Mouse (Mus musculus) intestine, postnatal 0 days (tissue): Measurements from ENCODE around the gene Lifr. TPM values are rescaled to one million over a fixed set of nuclear protein-coding genes. Genes with fewer than 3 reads are reported as not detected.

Experiments used
- ATAC-seq: fragments of 200-750 bp; cut with Nextera tagmentation; 2 replicates; pipeline ENCODE4 v1.8.0; 2017; ENCODE audit warnings: mild to moderate bottlenecking, moderate TSS enrichment, moderate library complexity
- H3K27ac ChIP-seq: fragments of 300-500 bp; sonication (generic); 2 replicates; pipeline ENCODE4 v1.5.1; 2014; ENCODE audit warnings: mild to moderate bottlenecking, low read depth, low read length, moderate library complexity
- H3K27me3 ChIP-seq: fragments of 300-500 bp; sonication (generic); replicated peaks from 2 replicates; pipeline ENCODE4 v1.6.1; 2014; ENCODE audit warnings: low read length, mixed read lengths; ENCODE audit not compliant: control insufficient read depth, insufficient read depth
- H3K36me3 ChIP-seq: fragments of 300-500 bp; sonication (generic); 2 replicates; pipeline ENCODE4 v1.6.1; 2014; ENCODE audit warnings: mild to moderate bottlenecking, moderate library complexity; ENCODE audit not compliant: control insufficient read depth, insufficient read depth
- H3K4me1 ChIP-seq: fragments of 300-500 bp; sonication (generic); replicated peaks from 2 replicates; pipeline ENCODE4 v1.6.1; 2014; ENCODE audit warnings: antibody characterized with exemption, low read length, mixed read lengths; ENCODE audit not compliant: control insufficient read depth, insufficient read depth
- H3K4me2 ChIP-seq: fragments of 300-500 bp; sonication (generic); replicated peaks from 2 replicates; pipeline ENCODE4 v1.6.1; 2014; ENCODE audit warnings: low read depth, mild to moderate bottlenecking, moderate library complexity
- H3K4me3 ChIP-seq: fragments of 300-500 bp; sonication (generic); 2 replicates; pipeline ENCODE4 v1.5.1; 2014; ENCODE audit warnings: low read depth, low read length
- H3K9ac ChIP-seq: fragments of 300-500 bp; sonication (generic); 2 replicates; pipeline ENCODE4 v1.6.1; 2014; ENCODE audit warnings: mild to moderate bottlenecking, low read depth, low read length
- H3K9me3 ChIP-seq: fragments of 300-500 bp; sonication (generic); 2 replicates; pipeline ENCODE4 v1.6.1; 2016; ENCODE audit warnings: mixed run types; ENCODE audit not compliant: control insufficient read depth
- CTCF ChIP-seq: sonication (generic); IDR thresholded peaks from 2 replicates; pipeline ENCODE4 v1.5.1; 2016; ENCODE audit warnings: low read depth, mild to moderate bottlenecking, control low read depth, antibody characterized with exemption, moderate library complexity
- WGBS: fragments of 180-500 bp; shearing (Covaris S2); extraction: QIAGEN DNeasy Blood & Tissue Kit; methylation state at CpG from one replicate; pipeline ENCODE4 v1.1.7; 2014; 5-methylcytosine and 5-hydroxymethylcytosine counted together
- polyA plus RNA-seq: library from polyadenylated mRNA; unstranded; fragments of >200 nt; fragmentation: Nextera tagmentation; extraction: Ambion mirVana; gene quantifications from 2 replicates; pipeline ENCODE4 v1.2.1, GENCODE M21; 2015

The Lifr gene
- polyA plus RNA-seq, 1 experiment from 2014 or later = 6.3 TPM

GRCm38 (mm10) chr15:7135982-7136562 lies 45.7 kb downstream of the Lifr start:
- Histone ChIP-seq H3K36me3 (no peaks in the 10 kb centered on the region), H3K9me3 (no peaks in the 10 kb centered on the region), H3K9ac (no peak overlapping the region), H3K4me3 (no peak overlapping the region), H3K27ac (no peak overlapping the region), H3K27me3 (peaks cover 6% of the 10 kb centered on the region; the same call in 1 of the 2 replicates), H3K4me1 (no peaks in the 10 kb centered on the region), H3K4me2 (no peak overlapping the region)
- no peak for ATAC-seq
- no peak for TF ChIP-seq CTCF
- WGBS = 38% methylated on average over 6 of the region's 6 CpGs

GRCm38 (mm10) chr15:7136912-7137311 lies 46.5 kb downstream of the Lifr start:
- Histone ChIP-seq H3K9ac (no peak overlapping the region), H3K9me3 (no peaks in the 10 kb centered on the region), H3K4me1 (no peaks in the 10 kb centered on the region), H3K36me3 (no peaks in the 10 kb centered on the region), H3K4me3 (no peak overlapping the region), H3K27me3 (no peaks in the 10 kb centered on the region; the same call in 1 of the 2 replicates), H3K4me2 (no peak overlapping the region), H3K27ac (no peak overlapping the region)
- WGBS = 78% methylated on average over 10 of the region's 10 CpGs
- no peak for ATAC-seq
- no peak for TF ChIP-seq CTCF

GRCm38 (mm10) chr15:7137607-7138006 lies 47.2 kb downstream of the Lifr start:
- 32% methylated on average over 12 of the region's 12 CpGs for WGBS
- Histone ChIP-seq H3K27ac (no peak overlapping the region), H3K4me1 (no peaks in the 10 kb centered on the region), H3K36me3 (no peaks in the 10 kb centered on the region), H3K9me3 (no peaks in the 10 kb centered on the region), H3K4me2 (0 out of 2 replicates have a peak overlapping the region, but pooled peaks have one; percentile 24), H3K4me3 (no peak overlapping the region), H3K9ac (no peak overlapping the region), H3K27me3 (no peaks in the 10 kb centered on the region)
- ATAC-seq = peak; percentile 50
- TF ChIP-seq CTCF = no peak

- Histone ChIP-seq H3K4me3 (no peak overlapping the region), H3K4me1 (no peaks in the 10 kb centered on the region)
These were observed 48.1 kb downstream of the Lifr start for GRCm38 (mm10) chr15:7138471-7138870.

GRCm38 (mm10) chr15:7140322-7140721 lies 49.9 kb downstream of the Lifr start:
- Histone ChIP-seq H3K4me3 (no peak overlapping the region), H3K27me3 (no peaks in the 10 kb centered on the region), H3K4me1 (no peaks in the 10 kb centered on the region; the same call in 1 of the 2 replicates), H3K27ac (no peak overlapping the region), H3K36me3 (no peaks in the 10 kb centered on the region), H3K9me3 (no peaks in the 10 kb centered on the region), H3K9ac (no peak overlapping the region), H3K4me2 (no peak overlapping the region)
- no peak for TF ChIP-seq CTCF
- ATAC-seq = no peak
- 79% methylated on average over 7 of the region's 7 CpGs for WGBS

More at GRCm38 (mm10) chr15:7138471-7138870, 48.1 kb downstream of the Lifr start:
- no peak overlapping the region for H3K9ac ChIP-seq
- no peak for TF ChIP-seq CTCF
- H3K9me3 ChIP-seq = no peaks in the 10 kb centered on the region
- ATAC-seq = no peak
- no peak overlapping the region for H3K27ac ChIP-seq
- no peaks in the 10 kb centered on the region for H3K27me3 ChIP-seq
- no peaks in the 10 kb centered on the region for H3K36me3 ChIP-seq
- WGBS = 94% methylated on average over 14 of the region's 14 CpGs
- H3K4me2 ChIP-seq = no peak overlapping the region

GRCm38 (mm10) chr15:7141246-7141645 lies 50.8 kb downstream of the Lifr start:
- Histone ChIP-seq H3K4me3 (no peak overlapping the region), H3K4me1 (no peaks in the 10 kb centered on the region; the same call in 1 of the 2 replicates), H3K4me2 (no peak overlapping the region), H3K36me3 (no peaks in the 10 kb centered on the region), H3K27me3 (no peaks in the 10 kb centered on the region), H3K9ac (no peak overlapping the region), H3K9me3 (no peaks in the 10 kb centered on the region), H3K27ac (no peak overlapping the region)
- TF ChIP-seq CTCF = no peak
- 83% methylated on average over 13 of the region's 13 CpGs for WGBS
- no peak for ATAC-seq
